Mouse (Mus musculus): Measurements from ENCODE around the gene Cd8b1.

- TF ChIP-seq CTCF (IDR thresholded peaks at IDR 0.05; ENCODE audit: borderline replicate concordance, control insufficient read depth, extremely low read depth, insufficient read depth, low read length, poor library complexity): no peak
- TF ChIP-seq POLR2A (IDR thresholded peaks at IDR 0.05; ENCODE audit: control insufficient read depth, extremely low read depth, insufficient read depth, low read length, poor library complexity): no peak
Observed at GRCm38 (mm10) chr6:71295303-71295702, 27.3 kb upstream of the Cd8b1 start.

Data from thymus, adult 2 months (tissue).